Mouse (Mus musculus) ES-E14 (cell line): ENCODE data around the gene Olfr904.

Source experiments
- CHD2 ChIP-seq: IDR thresholded peaks from 2 replicates; pipeline ENCODE4 v1.6.1; 2014; ENCODE audit warnings: mild to moderate bottlenecking, low read depth, low read length, inconsistent platforms
- HCFC1 ChIP-seq: IDR thresholded peaks from 2 replicates; pipeline ENCODE4 v1.6.1; 2012; ENCODE audit warnings: low read length, inconsistent platforms, borderline replicate concordance; ENCODE audit not compliant: insufficient read depth
- MAFK ChIP-seq: IDR thresholded peaks from 2 replicates; pipeline ENCODE4 v1.6.1; 2014; ENCODE audit warnings: mild to moderate bottlenecking, low read depth, low read length, inconsistent platforms; ENCODE audit not compliant: insufficient read depth

DNA sequence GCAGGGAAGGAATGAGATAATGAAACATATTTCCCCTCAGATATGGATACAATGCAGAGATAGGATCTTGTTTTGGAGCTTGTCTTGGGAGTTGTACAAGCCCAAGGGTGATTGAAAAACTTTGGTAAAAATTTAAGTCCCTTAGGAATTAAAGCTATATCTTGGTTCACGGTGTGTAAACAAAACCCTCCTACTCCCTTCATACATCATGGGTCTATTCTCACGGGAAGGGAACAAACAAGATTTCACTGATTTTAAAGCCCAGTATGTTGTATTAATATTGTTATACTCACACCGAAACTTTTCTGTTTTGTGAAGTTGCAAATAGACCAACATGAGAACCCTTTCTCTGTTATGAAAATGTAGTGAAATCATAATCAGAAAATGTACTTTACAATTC lies 23.8 kb downstream of the Olfr904 start, which contains the start of gene Olfr906:
- TF ChIP-seq MAFK (no peak), HCFC1 (no peak), CHD2 (no peak)
